Mouse (Mus musculus) cerebellum, adult 2 months (tissue): ENCODE measurements around the gene Gm21119.
"Not testable (repeated sequence)": the region's sequence is repeated elsewhere in the genome, so short reads cannot be mapped to it uniquely, and the experiment has no call there.

Experiments
- CTCF ChIP-seq: fragments of 200-500 bp; IDR thresholded peaks from 2 replicates; pipeline ENCODE4 v1.5.1; 2011; ENCODE audit warnings: low read depth, mild to moderate bottlenecking, control low read depth, low read length, moderate library complexity, borderline replicate concordance; ENCODE audit not compliant: insufficient read depth
- POLR2A ChIP-seq: fragments of 200-500 bp; IDR thresholded peaks from 2 replicates; pipeline ENCODE4 v1.6.1; 2011; ENCODE audit warnings: low read length, control low read depth, borderline replicate concordance; ENCODE audit not compliant: insufficient read depth

DNA sequence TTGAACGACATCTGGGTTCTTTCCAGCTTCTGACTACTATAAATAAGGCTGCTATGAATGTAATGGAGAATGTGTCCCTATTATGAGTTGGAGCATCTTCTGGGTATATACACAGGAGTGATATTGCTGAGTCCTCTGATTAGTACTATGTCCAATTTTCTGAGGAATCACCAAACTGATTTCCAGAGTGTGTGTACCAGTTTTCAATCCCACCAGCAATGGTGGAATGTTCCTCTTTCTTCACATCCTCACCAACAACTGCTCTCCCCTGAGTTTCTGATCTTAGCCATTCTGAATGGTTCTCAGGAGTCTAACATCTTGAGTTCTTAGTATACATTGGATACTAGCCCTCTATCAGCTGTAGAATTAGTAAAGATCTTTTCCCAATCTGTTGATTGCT, 16.0 kb downstream of the Gm21119 start:
- not testable (repeated sequence) for TF ChIP-seq CTCF, POLR2A
